14 mouse cellular contexts compared by ENCODE assay signal in genomic region chr10:83882119-83882890, GRCm38 (mm10).
DNase-seq lines count a peak whose midpoint lies in the region; ATAC-seq lines count a peak whose summit lies in the region.
"Had no signal": no experiment of that assay in that cellular context is flagged by ENCODE, and none has a peak within 500 bp of the region (broad histone marks: within the 10 kb centered on the region; RNA-seq: fewer than 3 reads in every experiment).

No protein-coding gene starts in this region.

- DNase-seq in heart, embryonic 10.5 days (ENCODE audit: low spot score) = no peak
- no peak for DNase-seq in heart, postnatal 10 days
- no peak for DNase-seq in liver, embryonic 11.5 days (ENCODE audit: low spot score)
- DNase-seq in embryonic facial prominence, embryonic 11.5 days (ENCODE audit: low spot score) = peak; percentile 82
- no peak for DNase-seq in layer of hippocampus, postnatal 25 days (ENCODE audit: extremely low spot score in 1 of 2, low spot score in 1 of 2)
- DNase-seq: adrenal gland, postnatal 36 days; cerebellum, postnatal 36 days; kidney, postnatal 25 days; layer of hippocampus, postnatal 36 days had no signal

- no peak overlapping the region for H3K4me3 ChIP-seq in heart, embryonic 10.5 days
- no peak overlapping the region for H3K4me3 ChIP-seq in liver, embryonic 11.5 days (ENCODE audit: low read depth, low read length)
- no peak overlapping the region for H3K4me3 ChIP-seq in liver, embryonic 12.5 days
- H3K4me3 ChIP-seq in embryonic facial prominence, embryonic 11.5 days (ENCODE audit: low read depth, low read length) = no peak overlapping the region
- no peak overlapping the region for H3K4me3 ChIP-seq in limb, embryonic 13.5 days
- H3K4me3 ChIP-seq: forebrain, embryonic 15.5 days had no signal

- ATAC-seq in liver, embryonic 11.5 days (replicated peaks; ENCODE audit: low FRiP score) = no peak
- ATAC-seq in liver, embryonic 12.5 days = no peak
- ATAC-seq in embryonic facial prominence, embryonic 11.5 days (replicated peaks; ENCODE audit: insufficient number of reproducible peaks, low FRiP score, low TSS enrichment, low read depth) = peak; percentile 71
- 0 out of 2 replicates have a peak, but pooled peaks have one; percentile 8 for ATAC-seq in limb, embryonic 13.5 days (ENCODE audit: low FRiP score, low read depth)
- no peak for ATAC-seq in frontal cortex, adult (ENCODE audit: low TSS enrichment)
- ATAC-seq: forebrain, embryonic 15.5 days had no signal

- H3K9me3 ChIP-seq in heart, embryonic 10.5 days = no peaks in the 10 kb centered on the region
- H3K9me3 ChIP-seq in liver, embryonic 11.5 days (ENCODE audit: control insufficient read depth, low read length) = no peaks in the 10 kb centered on the region
- no peaks in the 10 kb centered on the region for H3K9me3 ChIP-seq in liver, embryonic 12.5 days (replicated peaks)
- H3K9me3 ChIP-seq in embryonic facial prominence, embryonic 11.5 days (replicated peaks; ENCODE audit: control insufficient read depth, low read length) = no peaks in the 10 kb centered on the region
- H3K9me3 ChIP-seq in limb, embryonic 13.5 days = no peaks in the 10 kb centered on the region
- H3K9me3 ChIP-seq: forebrain, embryonic 15.5 days had no signal

- peak overlapping the region; percentile 69 for H3K27ac ChIP-seq in heart, embryonic 10.5 days
- H3K27ac ChIP-seq in liver, embryonic 11.5 days (ENCODE audit: low read depth, low read length) = peak overlapping the region; percentile 16; the same call in 1 of the 2 replicates
- no peak overlapping the region for H3K27ac ChIP-seq in liver, embryonic 12.5 days
- H3K27ac ChIP-seq in embryonic facial prominence, embryonic 11.5 days (replicated peaks; ENCODE audit: low read depth, low read length) = peak overlapping the region; percentile 76
- peak overlapping the region; percentile 78 for H3K27ac ChIP-seq in limb, embryonic 13.5 days
- H3K27ac ChIP-seq: forebrain, embryonic 15.5 days; macrophage had no signal

- peaks cover 42% of the 10 kb centered on the region for H3K4me1 ChIP-seq in heart, embryonic 10.5 days
- no peaks in the 10 kb centered on the region for H3K4me1 ChIP-seq in liver, embryonic 11.5 days (replicated peaks; ENCODE audit: control insufficient read depth, insufficient read depth, low read length)
- 0 out of 2 replicates have a peak, but pooled peaks cover 3% of the 10 kb centered on the region for H3K4me1 ChIP-seq in liver, embryonic 12.5 days
- H3K4me1 ChIP-seq in embryonic facial prominence, embryonic 11.5 days (ENCODE audit: control insufficient read depth, insufficient read depth, low read length) = peaks cover 3% of the 10 kb centered on the region
- peaks cover 23% of the 10 kb centered on the region for H3K4me1 ChIP-seq in limb, embryonic 13.5 days
- H3K4me1 ChIP-seq: forebrain, embryonic 15.5 days had no signal

- no peaks in the 10 kb centered on the region for H3K27me3 ChIP-seq in heart, embryonic 10.5 days (ENCODE audit: insufficient read depth, poor library complexity, severe bottlenecking)
- H3K27me3 ChIP-seq in liver, embryonic 11.5 days (replicated peaks; ENCODE audit: control insufficient read depth, insufficient read depth, low read length) = no peaks in the 10 kb centered on the region
- no peaks in the 10 kb centered on the region for H3K27me3 ChIP-seq in liver, embryonic 12.5 days (replicated peaks)
- H3K27me3 ChIP-seq in embryonic facial prominence, embryonic 11.5 days (ENCODE audit: control insufficient read depth, insufficient read depth, low read length) = no peaks in the 10 kb centered on the region
- H3K27me3 ChIP-seq in limb, embryonic 13.5 days = no peaks in the 10 kb centered on the region
- H3K27me3 ChIP-seq: forebrain, embryonic 15.5 days had no signal

- no peak overlapping the region for H3K9ac ChIP-seq in liver, embryonic 11.5 days (ENCODE audit: low read depth, low read length)
- H3K9ac ChIP-seq in liver, embryonic 12.5 days = no peak overlapping the region
- H3K9ac ChIP-seq in embryonic facial prominence, embryonic 11.5 days (replicated peaks; ENCODE audit: low read length) = no peak overlapping the region
- H3K9ac ChIP-seq in limb, embryonic 13.5 days = no peak overlapping the region
- H3K9ac ChIP-seq: forebrain, embryonic 15.5 days had no signal

- intact Hi-C loops in heart, postnatal 10 days (cut with DNase I) = no loop called here

- H3K36me3 ChIP-seq in heart, embryonic 10.5 days = no peaks in the 10 kb centered on the region
- H3K36me3 ChIP-seq in liver, embryonic 11.5 days (ENCODE audit: control insufficient read depth, insufficient read depth, low read length) = no peaks in the 10 kb centered on the region
- no peaks in the 10 kb centered on the region for H3K36me3 ChIP-seq in liver, embryonic 12.5 days
- no peaks in the 10 kb centered on the region for H3K36me3 ChIP-seq in embryonic facial prominence, embryonic 11.5 days (replicated peaks; ENCODE audit: control insufficient read depth, insufficient read depth, low read depth, low read length)
- no peaks in the 10 kb centered on the region for H3K36me3 ChIP-seq in limb, embryonic 13.5 days
- H3K36me3 ChIP-seq: forebrain, embryonic 15.5 days had no signal

- H3K4me2 ChIP-seq in liver, embryonic 11.5 days = no peak overlapping the region
- H3K4me2 ChIP-seq in liver, embryonic 12.5 days = no peak overlapping the region
- no peak overlapping the region for H3K4me2 ChIP-seq in embryonic facial prominence, embryonic 11.5 days (ENCODE audit: low read depth, low read length)
- H3K4me2 ChIP-seq in limb, embryonic 13.5 days (replicated peaks) = peak overlapping the region; percentile 25
- H3K4me2 ChIP-seq: forebrain, embryonic 15.5 days had no signal

- 50% methylated on average over 17 of the region's 17 CpGs for WGBS in heart, embryonic 10.5 days
- 59% methylated on average over 17 of the region's 17 CpGs for WGBS in liver, embryonic 11.5 days
- WGBS in liver, embryonic 12.5 days (ENCODE audit: insufficient replicate concordance) = 70% methylated on average over 17 of the region's 17 CpGs
- 28% methylated on average over 17 of the region's 17 CpGs for WGBS in embryonic facial prominence, embryonic 11.5 days
- 26% methylated on average over 17 of the region's 17 CpGs for WGBS in limb, embryonic 13.5 days

Comparison
In these comparisons a context has a peak if more than half of its experiments do, and no peak if none do; other contexts are left out.
1. ATAC-seq: peak in embryonic facial prominence, embryonic 11.5 days (single experiment) and limb, embryonic 13.5 days (single experiment); none in liver, embryonic 11.5 days (single experiment), liver, embryonic 12.5 days (single experiment) and frontal cortex, adult (single experiment).